Mouse (Mus musculus) heart, postnatal 14 days (tissue): Measurements from ENCODE around the gene Stum. TPM values are rescaled to one million over a fixed set of nuclear protein-coding genes. Genes with fewer than 3 reads are reported as not detected.

Experiments
- DNase-seq, 2 experiments: peaks; one replicate each; pipeline ENCODE4 v3.0.0; 2021 to 2022
- intact Hi-C: fragments of 180-260 bp; cut with DNase I; formaldehyde crosslinking; loops from one replicate; pipeline ENCODE4 v1.15.1; 2025
- total RNA-seq, 2 experiments: library from RNA; stranded (reverse); gene quantifications; 2 replicates each; pipeline ENCODE4 v1.2.3; 2021

Stum gene
- total RNA-seq, 2 experiments from 2014 or later, result 0.78 to 1.6 TPM

GRCm38 (mm10) chr1:180433796-180434566 lies 49.3 kb downstream of the Stum start:
- intact Hi-C loops, result loop anchor here (1.0 to 2.0 kb wide), 3 partner anchors 49 to 331 kb away; partner anchors contain the start of gene Stum
- peak; percentile 63 to 72 for DNase-seq

GRCm38 (mm10) chr1:180433098-180433538 lies 50.2 kb downstream of the Stum start:
- intact Hi-C loops, result no loop called here
- no peak for DNase-seq

GRCm38 (mm10) chr1:180431833-180432232 lies 51.5 kb downstream of the Stum start:
- intact Hi-C loops, result no loop called here

GRCm38 (mm10) chr1:180429819-180430218 lies 53.5 kb downstream of the Stum start:
- intact Hi-C loops, result loop anchor here (2.0 kb wide), 1 partner anchor 163 kb away; no protein-coding TSS in a partner anchor

More at GRCm38 (mm10) chr1:180431833-180432232, 51.5 kb downstream of the Stum start:
- DNase-seq, result no peak

GRCm38 (mm10) chr1:180428871-180429270 lies 54.4 kb downstream of the Stum start:
- DNase-seq, result no peak
- intact Hi-C loops, result loop anchor here (2.0 kb wide), 1 partner anchor 162 kb away; no protein-coding TSS in a partner anchor

More at GRCm38 (mm10) chr1:180429819-180430218, 53.5 kb downstream of the Stum start:
- no peak for DNase-seq

- intact Hi-C loops, result loop anchor here (2.0 kb wide), 1 partner anchor 161 kb away; no protein-coding TSS in a partner anchor
- DNase-seq, result peak; percentile 71 to 83
Observed at GRCm38 (mm10) chr1:180428101-180428712, 55.1 kb downstream of the Stum start.

GRCm38 (mm10) chr1:180427685-180428084 lies 55.6 kb downstream of the Stum start:
- DNase-seq, result no peak
- intact Hi-C loops, result loop anchor here (2.0 kb wide), 1 partner anchor 161 kb away; no protein-coding TSS in a partner anchor

GRCm38 (mm10) chr1:180426405-180426804 lies 56.9 kb downstream of the Stum start:
- intact Hi-C loops, result no loop called here
- DNase-seq, result no peak

GRCm38 (mm10) chr1:180423931-180424330 lies 59.4 kb downstream of the Stum start:
- no peak for DNase-seq
- intact Hi-C loops, result loop anchor here (5.0 kb wide), 1 partner anchor 92 kb away; the partner anchor contains the start of gene Itpkb

GRCm38 (mm10) chr1:180423008-180423639 lies 60.2 kb downstream of the Stum start:
- intact Hi-C loops, result loop anchor here (5.0 kb wide), 1 partner anchor 91 kb away; the partner anchor contains the start of gene Itpkb
- no peak for DNase-seq

- DNase-seq, result peak; percentile 84 to 89
- intact Hi-C loops, result loop anchor here (5.0 kb wide), 1 partner anchor 90 kb away; the partner anchor contains the start of gene Itpkb
Observed at GRCm38 (mm10) chr1:180422076-180422828, 61.1 kb downstream of the Stum start.

GRCm38 (mm10) chr1:180421165-180421909 lies 62.0 kb downstream of the Stum start:
- intact Hi-C loops, result loop anchor here (2.0 to 5.0 kb wide), 2 partner anchors 89 to 153 kb away; partner anchors contain the start of gene Itpkb
- no peak for DNase-seq

- intact Hi-C loops, result loop anchor here (2.0 to 5.0 kb wide), 2 partner anchors 88 to 152 kb away; partner anchors contain the start of gene Itpkb
Observed at GRCm38 (mm10) chr1:180420496-180421164, 62.7 kb downstream of the Stum start.

GRCm38 (mm10) chr1:180419059-180419458 lies 64.2 kb downstream of the Stum start:
- no peak for DNase-seq
- intact Hi-C loops, result loop anchor here (5.0 kb wide), 1 partner anchor 42 kb away; no protein-coding TSS in a partner anchor

More at GRCm38 (mm10) chr1:180420496-180421164, 62.7 kb downstream of the Stum start:
- no peak for DNase-seq

GRCm38 (mm10) chr1:180417118-180417517 lies 66.2 kb downstream of the Stum start:
- intact Hi-C loops, result loop anchor here (5.0 kb wide), 1 partner anchor 40 kb away; no protein-coding TSS in a partner anchor

GRCm38 (mm10) chr1:180415836-180416235 lies 67.5 kb downstream of the Stum start:
- intact Hi-C loops, result loop anchor here (5.0 kb wide), 1 partner anchor 39 kb away; no protein-coding TSS in a partner anchor
- DNase-seq, result no peak

More at GRCm38 (mm10) chr1:180417118-180417517, 66.2 kb downstream of the Stum start:
- DNase-seq, result no peak

GRCm38 (mm10) chr1:180415064-180415463 lies 68.2 kb downstream of the Stum start:
- intact Hi-C loops, result loop anchor here (5.0 kb wide), 1 partner anchor 38 kb away; no protein-coding TSS in a partner anchor
- DNase-seq, result no peak

- intact Hi-C loops, result no loop called here
- no peak for DNase-seq
Observed at GRCm38 (mm10) chr1:180410306-180410705, 73.0 kb downstream of the Stum start.
